Mouse (Mus musculus) bone marrow, adult 2 months (tissue): ENCODE data around the gene Spr.

Experiments
- CTCF ChIP-seq: fragments of 200-500 bp; IDR thresholded peaks from 2 replicates; pipeline ENCODE4 v1.5.1; 2011; ENCODE audit warnings: low read length, control low read depth; ENCODE audit not compliant: control insufficient read depth, insufficient read depth
- POLR2A ChIP-seq: fragments of 200-500 bp; IDR thresholded peaks from 2 replicates; pipeline ENCODE4 v1.6.1; 2011; ENCODE audit warnings: low read depth, mild to moderate bottlenecking, control low read depth, low read length, borderline replicate concordance; ENCODE audit not compliant: control insufficient read depth

DNA sequence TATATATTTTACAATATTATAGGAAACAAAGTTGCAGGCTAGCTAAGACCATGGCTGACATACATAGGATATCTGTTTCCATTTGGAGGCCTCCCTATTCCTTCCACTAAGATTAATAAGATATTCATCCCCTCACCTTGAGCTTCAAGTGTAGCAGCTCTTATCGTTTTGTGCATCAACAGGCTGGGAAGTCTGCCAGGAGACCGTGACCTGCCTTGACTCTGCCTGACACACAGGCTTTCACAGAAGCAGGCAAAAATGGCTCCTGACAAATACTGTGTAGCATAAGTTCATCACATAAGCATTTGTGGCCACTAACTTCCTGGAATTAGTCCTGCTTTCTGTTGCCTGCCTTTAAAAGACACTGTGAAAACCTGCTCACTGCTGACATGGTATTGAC, 41.1 kb downstream of the Spr start:
- no peak for TF ChIP-seq POLR2A
- TF ChIP-seq CTCF = no peak
